Mouse (Mus musculus): ENCODE data around the gene Kcnk3.

GRCm38 (mm10) chr5:30601397-30601796 lies 13.4 kb downstream of the Kcnk3 start:
- peak; percentile 53 for TF ChIP-seq CTCF (IDR thresholded peaks at IDR 0.05; ENCODE audit: low read depth)
- no peak for TF ChIP-seq EP300 (optimal IDR thresholded peaks at IDR 0.05)

All from stomach, postnatal 0 days (tissue).